Mouse (Mus musculus): ENCODE data around the gene Reg3g. TPM values are rescaled to one million over a fixed set of nuclear protein-coding genes. Genes with fewer than 3 reads are reported as not detected.
"Not testable (repeated sequence)": the region's sequence is repeated elsewhere in the genome, so short reads cannot be mapped to it uniquely, and the experiment has no call there.

Reg3g gene
- total RNA-seq (2022): under 1 TPM in 1 of 4 experiments, not detected in 3; 0.49 TPM

- DNase-seq (ENCODE audit: low spot score): no peak
Observed at GRCm38 (mm10) chr6:78468772-78469171, at the start of gene Reg3g. Gene Reg3g, minus strand, starts transcription at chr6:78468872.

GRCm38 (mm10) chr6:78515777-78516446 lies 47.2 kb upstream of the Reg3g start:
- DNase-seq (ENCODE audit: low spot score): no peak

GRCm38 (mm10) chr6:78512833-78513232 lies 44.2 kb upstream of the Reg3g start:
- no peak for DNase-seq (ENCODE audit: low spot score)

GRCm38 (mm10) chr6:78510173-78510900 lies 41.7 kb upstream of the Reg3g start:
- no peak for DNase-seq (ENCODE audit: low spot score)

GRCm38 (mm10) chr6:78505745-78506144 lies 37.1 kb upstream of the Reg3g start:
- no peak for DNase-seq (ENCODE audit: low spot score)

GRCm38 (mm10) chr6:78494633-78495032 lies 26.0 kb upstream of the Reg3g start:
- DNase-seq (ENCODE audit: low spot score): no peak

- DNase-seq (ENCODE audit: low spot score): no peak
Observed at GRCm38 (mm10) chr6:78469287-78469686, 615 bp upstream of the Reg3g start.

GRCm38 (mm10) chr6:78463266-78463665 lies 5.4 kb downstream of the Reg3g start:
- no peak for DNase-seq (ENCODE audit: low spot score)

GRCm38 (mm10) chr6:78462360-78462759 lies 6.3 kb downstream of the Reg3g start:
- DNase-seq (ENCODE audit: low spot score): no peak

GRCm38 (mm10) chr6:78460191-78460825 lies 8.4 kb downstream of the Reg3g start:
- no peak for DNase-seq (ENCODE audit: low spot score)

GRCm38 (mm10) chr6:78452804-78453203 lies 15.9 kb downstream of the Reg3g start:
- DNase-seq (ENCODE audit: low spot score): no peak

- DNase-seq (ENCODE audit: low spot score): no peak
Observed at GRCm38 (mm10) chr6:78448409-78448808, 20.3 kb downstream of the Reg3g start.

- DNase-seq (ENCODE audit: low spot score): no peak
Observed at GRCm38 (mm10) chr6:78447202-78447601, 21.5 kb downstream of the Reg3g start.

GRCm38 (mm10) chr6:78425497-78425896 lies 43.2 kb downstream of the Reg3g start:
- no peak for DNase-seq (ENCODE audit: low spot score)

- not testable (repeated sequence) for DNase-seq (ENCODE audit: low spot score)
Observed at GRCm38 (mm10) chr6:78422411-78422810, 46.3 kb downstream of the Reg3g start, which contains the start of gene Reg1. Gene Reg1, plus strand, starts transcription at chr6:78422711.

Other genes with a start within 250 kb of the Reg3g start
- not detected for gene Reg3b, start 98.2 kb downstream of the Reg3g start, total RNA-seq (2022)
- gene Reg3d, start 90.0 kb downstream of the Reg3g start, total RNA-seq (2022): not detected
- gene Reg3a, start 88.2 kb downstream of the Reg3g start, total RNA-seq (2022): not detected
- not detected for gene Reg2, start 73.2 kb downstream of the Reg3g start, total RNA-seq (2022)
- gene Reg1, start 46.2 kb downstream of the Reg3g start, total RNA-seq (2022): not detected